Mouse (Mus musculus): Measurements from ENCODE around the gene Zbtb49. TPM values are rescaled to one million over a fixed set of nuclear protein-coding genes. Genes with fewer than 3 reads are reported as not detected.

Zbtb49 gene
- total RNA-seq, 1 experiment from 2014 or later, result 9.4 TPM

Other genes with a start within 250 kb of the Zbtb49 start
- gene Stx18, start 181.7 kb downstream of the Zbtb49 start, total RNA-seq (2021), result 45.0 and 47.0 TPM in 2 replicates
- 61.9 and 83.1 TPM in 2 replicates for gene Nsg1, start 60.5 kb downstream of the Zbtb49 start, total RNA-seq (2021)
- gene Lyar, start within 50 bp of the Zbtb49 start, total RNA-seq (2021), result 26.5 and 27.3 TPM in 2 replicates
- 42.6 and 46.3 TPM in 2 replicates for gene Tmem128, start 39.7 kb upstream of the Zbtb49 start, total RNA-seq (2021)
- 39.1 and 52.7 TPM in 2 replicates for gene Otop1, start 55.5 kb upstream of the Zbtb49 start, total RNA-seq (2021)
- not detected in 2 replicates for gene Drd5, start 98.9 kb upstream of the Zbtb49 start, total RNA-seq (2021)

Data from adrenal gland, postnatal 14 days (tissue).